Mouse (Mus musculus) small intestine, adult 10 weeks (tissue): Measurements from ENCODE around the gene Rps12. TPM values are rescaled to one million over a fixed set of nuclear protein-coding genes. Genes with fewer than 3 reads are reported as not detected.

Experiments used
- polyA plus RNA-seq: library from polyadenylated mRNA; stranded (reverse); fragments of 350-450 nt; fragmentation: Illumina TruSeq; extraction: RNeasy Lipid Tissue Mini Kit (QIAGEN cat#74804); gene quantifications from one replicate; pipeline ENCODE4 v1.2.3, GENCODE M21; 2014; ENCODE audit warnings: low replicate concordance

Gene Rps12
- 248 TPM for polyA plus RNA-seq

GRCm38 (mm10) chr10:23787062-23787821, at the start of gene Rps12:
TSS of gene Rps12 (minus strand) at chr10:23787275.

GRCm38 (mm10) chr10:23796551-23797503, 9.8 kb upstream of the Rps12 start, which contains the start of gene Slc18b1:
TSS of gene Slc18b1 (plus strand) at chr10:23796986.

Other genes starting within 250 kb of the Rps12 start
- gene Slc18b1, start 9.7 kb upstream of the Rps12 start, polyA plus RNA-seq, result 64.9 TPM
- 0.30 TPM for gene Vnn3, start 64.2 kb upstream of the Rps12 start, polyA plus RNA-seq
- gene Vnn1, start 107.4 kb upstream of the Rps12 start, polyA plus RNA-seq, result 150 TPM
- gene Taar1, start 133.1 kb upstream of the Rps12 start, polyA plus RNA-seq, result not detected
- not detected for gene Taar2, start 151.3 kb upstream of the Rps12 start, polyA plus RNA-seq
- gene Taar3, start 162.3 kb upstream of the Rps12 start, polyA plus RNA-seq, result not detected
- not detected for gene Taar4, start 173.2 kb upstream of the Rps12 start, polyA plus RNA-seq
- not detected for gene Taar5, start 183.4 kb upstream of the Rps12 start, polyA plus RNA-seq
- gene Taar6, start 198.4 kb upstream of the Rps12 start, polyA plus RNA-seq, result not detected
- gene Taar7a, start 206.2 kb upstream of the Rps12 start, polyA plus RNA-seq, result not detected
- not detected for gene Taar7b, start 212.7 kb upstream of the Rps12 start, polyA plus RNA-seq
- not detected for gene Taar7d, start 239.9 kb upstream of the Rps12 start, polyA plus RNA-seq